Mouse (Mus musculus): ENCODE measurements around the gene Pla2g4d. TPM values are rescaled to one million over a fixed set of nuclear protein-coding genes. Genes with fewer than 3 reads are reported as not detected.

Pla2g4d gene
- polyA plus RNA-seq (2014; fragmentation: Nextera tagmentation; extraction: Ambion mirVana) = 0.07 and 0.15 TPM in 2 replicates

GRCm38 (mm10) chr2:120288995-120289394 lies at the start of gene Pla2g4d:
Gene Pla2g4d (minus strand): TSS chr2:120289197.
- H3K27me3 ChIP-seq (replicated peaks; ENCODE audit: control insufficient read depth, insufficient read depth, low read length) = no peaks in the 10 kb centered on the region
- H3K27ac ChIP-seq (replicated peaks; ENCODE audit: low read depth, low read length) = no peak within 1 kb of the TSS
- H3K9ac ChIP-seq (ENCODE audit: low read depth, low read length) = no peak within 1 kb of the TSS
- no peak within 1 kb of the TSS for H3K4me3 ChIP-seq (ENCODE audit: low read depth, low read length)
- H3K36me3 ChIP-seq (ENCODE audit: control insufficient read depth, insufficient read depth, low read length) = no peaks in the 10 kb centered on the region
- ATAC-seq (ENCODE audit: low read depth) (no peak), DNase-seq (ENCODE audit: low spot score) (no peak)
- no peaks in the 10 kb centered on the region for H3K4me1 ChIP-seq (ENCODE audit: control insufficient read depth, insufficient read depth, low read length)
- no peaks in the 10 kb centered on the region for H3K9me3 ChIP-seq (ENCODE audit: control insufficient read depth, low read length)
- no peak within 1 kb of the TSS for H3K4me2 ChIP-seq (ENCODE audit: low read depth, low read length)
- WGBS = 68% methylated on average over 5 of the region's 5 CpGs

- H3K9me3 ChIP-seq (ENCODE audit: control insufficient read depth, low read length) = no peaks in the 10 kb centered on the region
- WGBS = 58% methylated on average over 2 of the region's 2 CpGs
- H3K27ac ChIP-seq (replicated peaks; ENCODE audit: low read depth, low read length) = no peak overlapping the region
- no peaks in the 10 kb centered on the region for H3K27me3 ChIP-seq (replicated peaks; ENCODE audit: control insufficient read depth, insufficient read depth, low read length)
- DNase-seq (ENCODE audit: low spot score) = peak; percentile 11
- H3K4me3 ChIP-seq (ENCODE audit: low read depth, low read length) = no peak overlapping the region
- ATAC-seq (ENCODE audit: low read depth) = no peak
- H3K4me1 ChIP-seq (ENCODE audit: control insufficient read depth, insufficient read depth, low read length) = no peaks in the 10 kb centered on the region
- peaks cover 74% of the 10 kb centered on the region for H3K36me3 ChIP-seq (ENCODE audit: control insufficient read depth, insufficient read depth, low read length)
- H3K9ac ChIP-seq (ENCODE audit: low read depth, low read length) = no peak overlapping the region
- no peak overlapping the region for H3K4me2 ChIP-seq (ENCODE audit: low read depth, low read length)
Observed at GRCm38 (mm10) chr2:120337886-120338285, 48.9 kb upstream of the Pla2g4d start.

DNA sequence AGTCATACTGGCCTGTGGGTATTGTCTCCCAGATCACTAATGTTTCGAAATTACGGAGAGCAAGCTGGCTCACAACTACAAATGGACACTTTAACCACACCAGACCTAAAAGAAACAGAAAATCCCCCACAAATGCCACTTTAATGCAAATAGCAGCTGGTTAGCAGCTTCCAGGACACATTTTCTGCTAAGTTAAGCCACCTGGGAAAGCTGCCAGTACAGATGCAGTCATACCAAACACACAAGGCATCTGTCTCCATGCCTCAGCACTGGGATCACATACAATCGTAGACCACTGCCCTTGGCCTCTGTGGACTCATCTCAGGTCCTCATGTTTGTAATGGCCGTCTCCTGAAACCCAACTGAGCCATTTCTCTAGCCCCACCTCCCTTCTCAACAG lies 42.6 kb upstream of the Pla2g4d start:
- DNase-seq (ENCODE audit: low spot score) (peak; percentile 77), ATAC-seq (ENCODE audit: low read depth) (no peak)
- peaks cover 73% of the 10 kb centered on the region for H3K36me3 ChIP-seq (ENCODE audit: control insufficient read depth, insufficient read depth, low read length)
- no peaks in the 10 kb centered on the region for H3K9me3 ChIP-seq (ENCODE audit: control insufficient read depth, low read length)
- no peak overlapping the region for H3K4me3 ChIP-seq (ENCODE audit: low read depth, low read length)
- no peaks in the 10 kb centered on the region for H3K4me1 ChIP-seq (ENCODE audit: control insufficient read depth, insufficient read depth, low read length)
- no peak overlapping the region for H3K27ac ChIP-seq (replicated peaks; ENCODE audit: low read depth, low read length)
- no peak overlapping the region for H3K4me2 ChIP-seq (ENCODE audit: low read depth, low read length)
- no peak overlapping the region for H3K9ac ChIP-seq (ENCODE audit: low read depth, low read length)
- WGBS = 82% methylated on average over 4 of the region's 4 CpGs
- H3K27me3 ChIP-seq (replicated peaks; ENCODE audit: control insufficient read depth, insufficient read depth, low read length) = no peaks in the 10 kb centered on the region

DNA sequence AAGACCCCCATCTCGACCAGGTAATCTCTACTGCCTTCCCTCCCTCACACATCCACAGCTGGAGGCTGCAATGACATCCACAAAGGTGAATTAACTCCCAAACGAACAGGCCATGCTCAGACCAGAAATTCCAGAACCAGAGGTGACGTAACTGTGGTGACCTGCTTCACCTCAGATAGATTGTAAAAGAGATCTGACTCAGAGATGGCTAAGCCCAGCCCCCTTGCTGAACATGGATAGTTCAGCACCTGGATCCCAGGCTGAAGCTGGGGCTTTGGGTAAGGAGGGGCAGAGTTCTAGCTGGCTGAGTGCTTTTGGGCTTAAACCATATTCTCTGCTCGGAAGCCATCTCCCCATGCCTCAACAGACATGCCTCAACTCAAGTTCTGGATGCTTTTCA lies 26.1 kb upstream of the Pla2g4d start:
- no peak for DNase-seq (ENCODE audit: low spot score)
- no peaks in the 10 kb centered on the region for H3K9me3 ChIP-seq (ENCODE audit: control insufficient read depth, low read length)
- 77% methylated on average over 4 of the region's 4 CpGs for WGBS

GRCm38 (mm10) chr2:120314487-120314886 lies 25.5 kb upstream of the Pla2g4d start:
- ATAC-seq (ENCODE audit: low read depth) (no peak), DNase-seq (ENCODE audit: low spot score) (no peak)
- no peak overlapping the region for H3K9ac ChIP-seq (ENCODE audit: low read depth, low read length)
- no peaks in the 10 kb centered on the region for H3K27me3 ChIP-seq (replicated peaks; ENCODE audit: control insufficient read depth, insufficient read depth, low read length)
- no peaks in the 10 kb centered on the region for H3K4me1 ChIP-seq (ENCODE audit: control insufficient read depth, insufficient read depth, low read length)
- no peaks in the 10 kb centered on the region for H3K9me3 ChIP-seq (ENCODE audit: control insufficient read depth, low read length)
- peaks cover 30% of the 10 kb centered on the region for H3K36me3 ChIP-seq (ENCODE audit: control insufficient read depth, insufficient read depth, low read length)
- WGBS = 85% methylated on average over 4 of the region's 4 CpGs
- no peak overlapping the region for H3K4me2 ChIP-seq (ENCODE audit: low read depth, low read length)
- no peak overlapping the region for H3K4me3 ChIP-seq (ENCODE audit: low read depth, low read length)
- no peak overlapping the region for H3K27ac ChIP-seq (replicated peaks; ENCODE audit: low read depth, low read length)

More for the DNA sequence above, 26.1 kb upstream of the Pla2g4d start:
- Histone ChIP-seq H3K4me1 (ENCODE audit: control insufficient read depth, insufficient read depth, low read length) (no peaks in the 10 kb centered on the region), H3K4me3 (ENCODE audit: low read depth, low read length) (no peak overlapping the region), H3K4me2 (ENCODE audit: low read depth, low read length) (no peak overlapping the region), H3K36me3 (ENCODE audit: control insufficient read depth, insufficient read depth, low read length) (peaks cover 31% of the 10 kb centered on the region), H3K27ac (replicated peaks; ENCODE audit: low read depth, low read length) (no peak overlapping the region), H3K27me3 (replicated peaks; ENCODE audit: control insufficient read depth, insufficient read depth, low read length) (no peaks in the 10 kb centered on the region), H3K9ac (ENCODE audit: low read depth, low read length) (no peak overlapping the region)
- ATAC-seq (ENCODE audit: low read depth) = no peak

- Histone ChIP-seq H3K4me1 (ENCODE audit: control insufficient read depth, insufficient read depth, low read length) (no peaks in the 10 kb centered on the region), H3K9ac (ENCODE audit: low read depth, low read length) (no peak within 1 kb of the TSS), H3K27me3 (replicated peaks; ENCODE audit: control insufficient read depth, insufficient read depth, low read length) (no peaks in the 10 kb centered on the region), H3K4me3 (ENCODE audit: low read depth, low read length) (no peak within 1 kb of the TSS), H3K4me2 (ENCODE audit: low read depth, low read length) (no peak within 1 kb of the TSS), H3K9me3 (ENCODE audit: control insufficient read depth, low read length) (no peaks in the 10 kb centered on the region), H3K27ac (replicated peaks; ENCODE audit: low read depth, low read length) (no peak within 1 kb of the TSS), H3K36me3 (ENCODE audit: control insufficient read depth, insufficient read depth, low read length) (peaks cover 25% of the 10 kb centered on the region)
- 46% methylated on average over 3 of the region's 3 CpGs for WGBS
- no peak for DNase-seq (ENCODE audit: low spot score)
- no peak for ATAC-seq (ENCODE audit: low read depth)
Observed at GRCm38 (mm10) chr2:120313976-120314375, 25.0 kb upstream of the Pla2g4d start, which contains the start of gene Pla2g4f. Gene Pla2g4f (minus strand): TSS chr2:120314165.

GRCm38 (mm10) chr2:120312276-120312825 lies 23.4 kb upstream of the Pla2g4d start:
- DNase-seq (ENCODE audit: low spot score) = no peak
- H3K9ac ChIP-seq (ENCODE audit: low read depth, low read length) = no peak overlapping the region
- no peak overlapping the region for H3K4me2 ChIP-seq (ENCODE audit: low read depth, low read length)
- H3K27me3 ChIP-seq (replicated peaks; ENCODE audit: control insufficient read depth, insufficient read depth, low read length) = no peaks in the 10 kb centered on the region
- peaks cover 9% of the 10 kb centered on the region for H3K36me3 ChIP-seq (ENCODE audit: control insufficient read depth, insufficient read depth, low read length)
- H3K27ac ChIP-seq (replicated peaks; ENCODE audit: low read depth, low read length) = no peak overlapping the region
- WGBS = 84% methylated on average over 7 of the region's 7 CpGs
- H3K4me3 ChIP-seq (ENCODE audit: low read depth, low read length) = no peak overlapping the region
- ATAC-seq (ENCODE audit: low read depth) = no peak
- H3K4me1 ChIP-seq (ENCODE audit: control insufficient read depth, insufficient read depth, low read length) = no peaks in the 10 kb centered on the region
- no peaks in the 10 kb centered on the region for H3K9me3 ChIP-seq (ENCODE audit: control insufficient read depth, low read length)

- 25% methylated on average over 3 of the region's 3 CpGs for WGBS
- Histone ChIP-seq H3K27me3 (replicated peaks; ENCODE audit: control insufficient read depth, insufficient read depth, low read length) (no peaks in the 10 kb centered on the region), H3K9me3 (ENCODE audit: control insufficient read depth, low read length) (no peaks in the 10 kb centered on the region), H3K36me3 (ENCODE audit: control insufficient read depth, insufficient read depth, low read length) (no peaks in the 10 kb centered on the region), H3K4me1 (ENCODE audit: control insufficient read depth, insufficient read depth, low read length) (no peaks in the 10 kb centered on the region), H3K4me2 (ENCODE audit: low read depth, low read length) (no peak overlapping the region), H3K9ac (ENCODE audit: low read depth, low read length) (no peak overlapping the region), H3K4me3 (ENCODE audit: low read depth, low read length) (no peak overlapping the region), H3K27ac (replicated peaks; ENCODE audit: low read depth, low read length) (no peak overlapping the region)
- DNase-seq (ENCODE audit: low spot score) = peak; percentile 15
- ATAC-seq (ENCODE audit: low read depth) = no peak
Observed at GRCm38 (mm10) chr2:120304113-120304512, 15.1 kb upstream of the Pla2g4d start.

DNA sequence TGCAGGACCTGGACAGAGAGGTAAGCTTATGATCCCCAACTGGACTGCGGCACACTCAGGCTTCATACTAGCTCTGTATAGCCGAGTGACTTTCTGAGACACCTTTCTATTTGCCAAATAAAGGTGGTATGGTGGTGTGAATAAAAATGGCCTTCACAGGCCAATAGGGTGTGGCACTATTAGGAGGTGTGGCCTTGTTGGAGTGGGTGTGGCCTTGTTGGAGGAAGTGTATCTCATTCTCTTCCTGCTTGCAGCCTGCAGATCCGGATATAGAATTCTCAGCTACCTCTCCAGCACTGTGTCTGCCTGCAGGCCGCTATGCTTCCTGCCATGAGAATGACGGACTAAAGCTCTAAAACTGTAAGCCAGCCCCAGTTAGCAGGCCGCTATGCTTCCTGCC lies 12.1 kb upstream of the Pla2g4d start:
- H3K27me3 ChIP-seq (replicated peaks; ENCODE audit: control insufficient read depth, insufficient read depth, low read length) = no peaks in the 10 kb centered on the region
- ATAC-seq (ENCODE audit: low read depth) (no peak), DNase-seq (ENCODE audit: low spot score) (no peak)
- H3K36me3 ChIP-seq (ENCODE audit: control insufficient read depth, insufficient read depth, low read length) = no peaks in the 10 kb centered on the region
- H3K27ac ChIP-seq (replicated peaks; ENCODE audit: low read depth, low read length) = no peak overlapping the region
- no peaks in the 10 kb centered on the region for H3K9me3 ChIP-seq (ENCODE audit: control insufficient read depth, low read length)
- H3K4me1 ChIP-seq (ENCODE audit: control insufficient read depth, insufficient read depth, low read length) = no peaks in the 10 kb centered on the region
- no peak overlapping the region for H3K4me3 ChIP-seq (ENCODE audit: low read depth, low read length)
- no peak overlapping the region for H3K4me2 ChIP-seq (ENCODE audit: low read depth, low read length)
- WGBS = 85% methylated on average over 6 of the region's 6 CpGs
- no peak overlapping the region for H3K9ac ChIP-seq (ENCODE audit: low read depth, low read length)

Data from embryonic facial prominence, embryonic 14.5 days (tissue).